Mouse (Mus musculus) testis, adult 2 months (tissue): ENCODE data around the gene Cdkal1.

Source experiments
- CTCF ChIP-seq: fragments of 200-500 bp; IDR thresholded peaks from 2 replicates; pipeline ENCODE4 v1.5.1; 2012; ENCODE audit warnings: low read depth, mild to moderate bottlenecking, inconsistent platforms, low read length, moderate library complexity; ENCODE audit not compliant: control insufficient read depth, insufficient read depth, insufficient replicate concordance
- POLR2A ChIP-seq: fragments of 200-500 bp; IDR thresholded peaks from 2 replicates; pipeline ENCODE4 v1.6.1; 2012; ENCODE audit warnings: low read depth, mild to moderate bottlenecking, inconsistent platforms, low read length, moderate library complexity; ENCODE audit not compliant: control insufficient read depth

DNA sequence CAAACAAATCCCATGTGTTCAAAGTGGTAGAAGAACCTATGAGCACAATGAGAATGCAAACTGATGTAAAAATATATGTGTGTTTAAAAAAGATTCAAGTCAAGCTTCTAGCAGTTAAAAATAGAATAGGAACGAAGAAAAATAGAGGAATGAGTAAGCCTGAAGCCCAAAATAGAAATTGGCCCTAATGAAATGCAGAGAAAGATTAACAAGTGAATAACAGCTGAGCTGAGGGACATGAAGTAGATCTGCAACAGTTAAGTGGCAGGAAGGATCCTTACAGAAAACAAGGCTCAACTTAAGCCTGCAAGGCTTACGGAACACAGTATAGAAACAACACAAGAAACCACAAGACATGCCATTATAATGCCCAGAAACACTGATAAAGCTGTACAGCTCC is 205.9 kb downstream of the Cdkal1 start:
- TF ChIP-seq CTCF (no peak), POLR2A (no peak)
